Mouse (Mus musculus): ENCODE results near the gene Olfr1120. TPM values are rescaled to one million over a fixed set of nuclear protein-coding genes. Genes with fewer than 3 reads are reported as not detected.
"Not testable (repeated sequence)": the region's sequence is repeated elsewhere in the genome, so short reads cannot be mapped to it uniquely, and the experiment has no call there.

Olfr1120 gene
- not detected for total RNA-seq (2021)
- long read RNA-seq, experiment 1: 0 reads
- long read RNA-seq, experiment 2: 0 reads

DNA sequence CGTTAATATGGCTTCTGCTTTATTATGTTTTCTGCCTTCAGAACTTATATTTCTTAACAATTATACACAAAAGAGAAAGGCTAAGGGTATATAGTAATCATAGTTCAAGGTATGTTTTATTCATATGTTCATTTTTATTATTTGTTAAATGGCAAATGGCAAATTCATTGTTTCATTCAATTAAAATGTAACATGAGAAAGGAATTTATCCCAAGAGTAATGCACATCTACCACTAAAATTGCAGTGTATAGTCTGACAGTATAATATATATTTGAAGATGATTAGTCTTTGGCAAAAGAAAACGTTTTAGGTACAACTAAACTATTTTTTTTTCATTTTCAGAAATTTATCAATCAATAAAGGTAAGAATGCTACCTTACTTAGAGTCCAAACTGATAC, at the start of gene Olfr1120:
TSS of gene Olfr1120 (plus strand) at position 301 of the 400 bp plus-strand sequence.
- intact Hi-C loops (cut with DNase I): no loop called here
- DNase-seq: no peak

- DNase-seq: no peak
- intact Hi-C loops (cut with DNase I): no loop called here
These were observed 47.3 kb upstream of the Olfr1120 start, which contains the start of gene Olfr1118 for GRCm38 (mm10) chr2:87307281-87307680. Olfr1118 (plus strand) TSS chr2:87307581.

DNA sequence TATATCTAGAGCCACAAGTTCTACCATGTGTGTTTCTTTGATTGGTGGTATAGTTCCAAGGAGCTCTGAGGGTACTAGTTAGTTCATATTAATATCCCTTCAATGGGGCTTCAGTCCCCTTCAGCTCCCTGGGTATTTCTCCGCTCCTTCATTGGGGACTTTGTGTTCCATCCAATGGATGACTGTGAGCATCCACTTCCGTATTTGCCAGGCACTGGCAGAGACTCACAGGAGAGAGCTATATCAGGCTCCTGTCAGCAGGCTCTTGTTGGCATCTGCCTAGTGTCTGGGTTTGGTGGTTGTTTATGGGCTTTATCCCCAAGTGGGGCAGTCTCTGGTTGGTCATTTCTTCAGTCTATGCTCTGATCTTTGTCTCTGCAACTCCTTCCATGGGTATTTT, 5.5 kb downstream of the Olfr1120 start:
- intact Hi-C loops (cut with DNase I); DNase-seq: not testable (repeated sequence)

DNA sequence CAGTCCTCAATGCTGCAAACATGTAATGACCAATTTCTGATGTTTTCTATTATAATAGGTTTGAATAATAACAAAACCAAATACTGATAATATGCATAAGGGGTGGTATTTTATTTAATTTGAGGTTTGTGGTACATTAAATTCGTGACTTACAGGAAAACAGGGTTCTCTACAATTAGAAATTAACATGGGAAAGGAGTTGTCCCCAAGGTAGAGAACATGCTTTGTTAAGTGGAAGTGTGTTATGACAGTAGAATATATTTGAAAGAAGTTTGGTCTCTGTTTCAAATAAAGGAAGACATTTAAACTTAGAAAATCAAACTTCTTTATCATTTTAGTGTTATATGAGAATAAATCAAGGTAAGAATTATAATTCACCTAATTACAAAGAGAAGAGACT, 15.0 kb downstream of the Olfr1120 start, which contains the start of gene Olfr1121:
TSS of gene Olfr1121 (plus strand) at position 301 of the 400 bp plus-strand sequence.
- DNase-seq: no peak
- intact Hi-C loops (cut with DNase I): no loop called here

DNA sequence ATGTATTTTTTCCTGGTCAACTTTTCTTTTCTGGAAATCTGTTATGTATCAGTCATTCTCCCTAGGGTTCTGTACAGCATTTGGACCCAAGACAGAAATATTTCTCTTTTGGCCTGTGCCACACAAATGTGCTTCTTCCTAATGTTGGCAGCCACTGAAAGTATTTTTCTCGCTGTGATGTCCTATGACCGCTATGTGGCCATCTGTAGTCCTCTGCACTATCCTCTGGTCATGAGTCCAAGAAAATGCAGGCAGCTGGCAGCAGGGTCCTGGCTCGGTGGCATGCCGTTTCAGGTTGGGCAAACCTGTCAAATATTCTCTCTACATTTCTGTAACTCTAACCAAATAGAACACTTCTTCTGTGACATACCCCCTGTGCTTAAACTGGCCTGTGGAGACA, 17.1 kb downstream of the Olfr1120 start:
- intact Hi-C loops (cut with DNase I): no loop called here
- DNase-seq: no peak

DNA sequence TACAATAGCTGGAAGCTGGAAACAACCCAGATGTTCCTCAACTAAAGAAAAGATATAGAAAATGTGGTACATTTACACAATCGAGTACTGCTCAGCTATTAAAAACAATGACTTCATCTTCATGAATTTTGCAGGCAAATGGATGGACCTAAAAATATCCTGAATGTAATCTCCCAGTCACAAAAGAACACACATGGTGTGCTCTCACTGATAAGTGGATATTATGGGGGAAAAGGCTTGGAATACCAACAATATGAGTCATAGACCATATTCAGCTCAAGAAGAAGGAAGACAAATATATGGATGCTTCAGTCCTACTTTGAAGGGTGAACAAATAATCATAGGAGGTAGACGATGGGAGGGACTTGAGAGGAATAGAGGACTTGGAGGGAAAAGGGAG, 29.3 kb downstream of the Olfr1120 start:
- DNase-seq: no peak
- intact Hi-C loops (cut with DNase I): no loop called here

- no peak for DNase-seq
- intact Hi-C loops (cut with DNase I): no loop called here
These were observed 30.9 kb downstream of the Olfr1120 start, which contains the start of gene Olfr1122 for GRCm38 (mm10) chr2:87385549-87385948. Olfr1122 (plus strand) TSS chr2:87385849.

GRCm38 (mm10) chr2:87393605-87394004, 39.0 kb downstream of the Olfr1120 start:
- DNase-seq; intact Hi-C loops (cut with DNase I): not testable (repeated sequence)

DNA sequence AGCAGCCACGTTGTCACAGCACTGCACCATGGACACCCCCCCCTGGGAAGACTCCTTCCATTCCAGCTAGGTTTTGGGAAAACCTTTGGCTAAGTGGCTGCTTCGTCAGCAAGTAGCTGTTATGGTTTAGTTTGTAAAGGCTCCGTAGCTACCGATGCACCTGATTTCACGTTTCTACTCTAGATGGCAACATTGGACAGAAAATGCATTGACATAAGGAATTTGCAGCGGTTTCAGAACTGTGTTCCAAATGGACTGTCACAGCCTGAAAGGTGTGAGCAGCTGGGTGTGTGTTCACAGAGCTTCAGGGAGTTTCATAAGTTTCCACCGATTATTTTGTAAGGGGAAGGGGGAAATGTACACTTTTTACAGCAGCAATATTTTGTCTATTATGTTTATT, 40.1 kb downstream of the Olfr1120 start:
- intact Hi-C loops (cut with DNase I); DNase-seq: not testable (repeated sequence)

Other genes starting within 250 kb of the Olfr1120 start
- not detected for gene Olfr259, start 240.2 kb upstream of the Olfr1120 start, total RNA-seq (2021)
- not detected for gene Olfr1110, start 214.5 kb upstream of the Olfr1120 start, total RNA-seq (2021)
- not detected for gene Olfr1111, start 202.2 kb upstream of the Olfr1120 start, total RNA-seq (2021)
- not detected for gene Olfr1112, start 167.0 kb upstream of the Olfr1120 start, total RNA-seq (2021)
- not detected for gene Olfr1113, start 145.8 kb upstream of the Olfr1120 start, total RNA-seq (2021)
- gene Olfr1115, start 106.8 kb upstream of the Olfr1120 start, total RNA-seq (2021): not detected
- gene Olfr1116, start 87.3 kb upstream of the Olfr1120 start, total RNA-seq (2021): not detected
- gene Olfr1118, start 47.2 kb upstream of the Olfr1120 start, total RNA-seq (2021): not detected
- not detected for gene Olfr1121, start 15.1 kb downstream of the Olfr1120 start, total RNA-seq (2021)
- under 1 TPM in 1 of 2 experiments, not detected in 1; 0.05 TPM for gene Olfr1122, start 31.0 kb downstream of the Olfr1120 start, total RNA-seq (2021)
- gene Olfr1123, start 61.8 kb downstream of the Olfr1120 start, total RNA-seq (2021): not detected
- not detected for gene Olfr1124, start 75.5 kb downstream of the Olfr1120 start, total RNA-seq (2021)
- not detected for gene Olfr1126, start 99.1 kb downstream of the Olfr1120 start, total RNA-seq (2021)
- gene Pramel7, start 142.3 kb downstream of the Olfr1120 start, total RNA-seq (2021): not detected
- not detected for gene Pramel6, start 151.8 kb downstream of the Olfr1120 start, total RNA-seq (2021)
- not detected for gene Olfr153, start 177.0 kb downstream of the Olfr1120 start, total RNA-seq (2021)
- not detected for gene Olfr1128, start 190.7 kb downstream of the Olfr1120 start, total RNA-seq (2021)
- gene Olfr1129, start 219.1 kb downstream of the Olfr1120 start, total RNA-seq (2021): not detected

Measured in gastrocnemius, postnatal 36 days (tissue).